Mouse (Mus musculus): ENCODE data around the gene Pik3r5. TPM values are rescaled to one million over a fixed set of nuclear protein-coding genes. Genes with fewer than 3 reads are reported as not detected.
A peak's percentile ranks its signal among the peaks of the same experiment; 100 is the strongest.

The Pik3r5 gene
- polyA plus RNA-seq, 1 experiment from 2014 or later: 0.90 TPM

- 82% methylated on average over 4 of the region's 4 CpGs for WGBS
- H3K9me3 ChIP-seq (replicated peaks): no peaks in the 10 kb centered on the region
- H3K4me3 ChIP-seq: no peak overlapping the region
- no peaks in the 10 kb centered on the region for H3K36me3 ChIP-seq
- H3K4me1 ChIP-seq: peaks cover 6% of the 10 kb centered on the region; the same call in 1 of the 2 replicates
- H3K27me3 ChIP-seq (ENCODE audit: low read depth, poor library complexity, severe bottlenecking): peaks cover 10% of the 10 kb centered on the region; the same call in 1 of the 2 replicates
- DNase-seq (ENCODE audit: low spot score): no peak
- no peak overlapping the region for H3K27ac ChIP-seq (replicated peaks)
Measured at GRCm38 (mm10) chr11:68526441-68526840, 94.5 kb downstream of the Pik3r5 start.

- DNase-seq (ENCODE audit: low spot score): peak; percentile 30
- Histone ChIP-seq H3K27me3 (ENCODE audit: low read depth, poor library complexity, severe bottlenecking) (peaks cover 10% of the 10 kb centered on the region; the same call in 1 of the 2 replicates), H3K36me3 (no peaks in the 10 kb centered on the region), H3K4me3 (no peak overlapping the region), H3K27ac (replicated peaks) (no peak overlapping the region), H3K9me3 (replicated peaks) (no peaks in the 10 kb centered on the region), H3K4me1 (peaks cover 4% of the 10 kb centered on the region; the same call in 1 of the 2 replicates)
- 30% methylated on average over 16 of the region's 16 CpGs for WGBS
Measured at GRCm38 (mm10) chr11:68531066-68531806, 99.3 kb downstream of the Pik3r5 start.

GRCm38 (mm10) chr11:68531941-68532535 lies 100.1 kb downstream of the Pik3r5 start:
- Histone ChIP-seq H3K4me1 (peaks cover 8% of the 10 kb centered on the region; the same call in 1 of the 2 replicates), H3K9me3 (replicated peaks) (no peaks in the 10 kb centered on the region), H3K36me3 (no peaks in the 10 kb centered on the region), H3K27ac (replicated peaks) (no peak overlapping the region), H3K27me3 (ENCODE audit: low read depth, poor library complexity, severe bottlenecking) (peaks cover 10% of the 10 kb centered on the region; the same call in 1 of the 2 replicates), H3K4me3 (no peak overlapping the region)
- WGBS: 82% methylated on average over 11 of the region's 11 CpGs
- DNase-seq (ENCODE audit: low spot score): no peak

DNA sequence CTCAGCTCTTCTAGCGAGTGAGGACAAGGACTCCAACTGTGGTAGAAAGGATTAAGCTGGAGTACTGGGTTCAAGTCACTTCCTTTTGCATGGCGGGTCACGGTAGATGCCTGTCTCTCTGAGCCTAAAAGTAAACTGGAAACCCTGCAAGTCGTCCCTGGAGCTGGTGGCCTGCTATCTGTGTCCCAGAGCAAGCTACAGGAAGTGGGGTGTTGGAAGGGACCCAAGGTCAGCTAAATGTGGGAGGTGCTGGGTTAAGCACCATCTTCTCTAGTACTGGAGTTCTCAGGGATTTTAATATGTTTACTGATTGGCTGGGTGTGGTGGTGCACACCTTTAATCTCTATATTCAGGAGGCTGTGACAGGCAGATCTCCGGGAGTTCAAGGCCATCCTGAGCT lies 100.9 kb downstream of the Pik3r5 start:
- DNase-seq (ENCODE audit: low spot score): no peak
- H3K4me3 ChIP-seq: no peak overlapping the region
- 80% methylated on average over 5 of the region's 5 CpGs for WGBS
- H3K27me3 ChIP-seq (ENCODE audit: low read depth, poor library complexity, severe bottlenecking): peaks cover 10% of the 10 kb centered on the region; the same call in 1 of the 2 replicates
- H3K4me1 ChIP-seq: peaks cover 8% of the 10 kb centered on the region; the same call in 1 of the 2 replicates
- no peaks in the 10 kb centered on the region for H3K36me3 ChIP-seq
- H3K9me3 ChIP-seq (replicated peaks): no peaks in the 10 kb centered on the region
- no peak overlapping the region for H3K27ac ChIP-seq (replicated peaks)

DNA sequence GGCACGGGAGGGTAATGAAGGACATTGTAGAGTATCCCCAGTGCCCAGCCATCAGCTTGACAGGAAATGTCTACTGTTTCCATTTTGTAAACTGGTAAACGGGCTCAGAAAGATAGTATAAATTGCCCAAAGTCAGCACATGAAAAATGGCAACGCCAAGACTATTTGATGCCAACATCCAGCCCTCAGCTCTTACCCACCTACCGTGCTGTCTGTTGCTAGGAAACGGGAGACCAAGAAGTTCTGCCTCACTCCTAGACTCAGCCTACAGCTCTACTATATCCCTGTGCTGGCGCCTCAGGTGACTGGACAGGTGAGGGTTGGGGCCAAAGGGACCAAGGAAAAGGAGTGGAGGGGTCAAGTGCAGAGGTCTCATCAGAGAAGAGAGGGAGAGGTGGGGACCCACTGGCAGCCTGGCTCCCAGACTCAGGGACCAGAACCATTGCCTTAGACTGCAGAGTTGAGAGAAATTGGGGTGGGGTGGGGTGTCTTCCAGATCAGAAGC lies 102.1 kb downstream of the Pik3r5 start:
- no peak for DNase-seq (ENCODE audit: low spot score)
- H3K4me1 ChIP-seq: peaks cover 9% of the 10 kb centered on the region; the same call in 1 of the 2 replicates
- H3K27me3 ChIP-seq (ENCODE audit: low read depth, poor library complexity, severe bottlenecking): peaks cover 10% of the 10 kb centered on the region; the same call in 1 of the 2 replicates
- WGBS: 89% methylated on average over 6 of the region's 6 CpGs
- H3K4me3 ChIP-seq: no peak overlapping the region
- no peak overlapping the region for H3K27ac ChIP-seq (replicated peaks)
- no peaks in the 10 kb centered on the region for H3K36me3 ChIP-seq
- H3K9me3 ChIP-seq (replicated peaks): no peaks in the 10 kb centered on the region

- Histone ChIP-seq H3K27me3 (ENCODE audit: low read depth, poor library complexity, severe bottlenecking) (0 out of 2 replicates have a peak, but pooled peaks cover 5% of the 10 kb centered on the region), H3K4me1 (peaks cover 14% of the 10 kb centered on the region; the same call in 1 of the 2 replicates), H3K4me3 (no peak overlapping the region), H3K27ac (replicated peaks) (no peak overlapping the region), H3K9me3 (replicated peaks) (no peaks in the 10 kb centered on the region), H3K36me3 (no peaks in the 10 kb centered on the region)
- no peak for DNase-seq (ENCODE audit: low spot score)
- WGBS: 75% methylated on average over 4 of the region's 4 CpGs
Measured at GRCm38 (mm10) chr11:68536026-68536425, 104.1 kb downstream of the Pik3r5 start.

DNA sequence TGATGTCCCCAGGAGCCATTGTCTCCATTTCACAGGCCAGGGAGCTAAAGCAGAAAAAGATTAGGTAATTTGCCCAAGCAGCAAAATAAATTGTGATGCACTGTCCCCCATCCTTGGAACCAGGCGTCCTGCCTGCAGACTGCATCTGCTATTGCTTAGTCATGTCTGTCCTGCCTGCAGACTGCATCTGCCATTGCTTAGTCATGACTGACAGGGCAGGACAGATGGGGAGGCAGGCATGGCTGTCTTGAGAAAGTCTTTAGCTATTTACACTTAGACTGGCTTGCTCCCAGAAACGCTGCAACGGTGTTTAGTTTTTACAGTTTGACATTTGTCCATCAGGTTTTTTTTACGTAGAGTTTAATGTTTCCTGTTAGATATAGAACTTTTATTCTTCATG lies 104.5 kb downstream of the Pik3r5 start:
- Histone ChIP-seq H3K27ac (replicated peaks) (peak overlapping the region; percentile 17; the same call in 1 of the 2 replicates), H3K4me3 (no peak overlapping the region), H3K27me3 (ENCODE audit: low read depth, poor library complexity, severe bottlenecking) (0 out of 2 replicates have a peak, but pooled peaks cover under 1% of the 10 kb centered on the region), H3K36me3 (no peaks in the 10 kb centered on the region), H3K9me3 (replicated peaks) (no peaks in the 10 kb centered on the region), H3K4me1 (peaks cover 10% of the 10 kb centered on the region; the same call in 1 of the 2 replicates)
- WGBS: 66% methylated on average over 4 of the region's 4 CpGs
- peak; percentile 40 for DNase-seq (ENCODE audit: low spot score)

DNA sequence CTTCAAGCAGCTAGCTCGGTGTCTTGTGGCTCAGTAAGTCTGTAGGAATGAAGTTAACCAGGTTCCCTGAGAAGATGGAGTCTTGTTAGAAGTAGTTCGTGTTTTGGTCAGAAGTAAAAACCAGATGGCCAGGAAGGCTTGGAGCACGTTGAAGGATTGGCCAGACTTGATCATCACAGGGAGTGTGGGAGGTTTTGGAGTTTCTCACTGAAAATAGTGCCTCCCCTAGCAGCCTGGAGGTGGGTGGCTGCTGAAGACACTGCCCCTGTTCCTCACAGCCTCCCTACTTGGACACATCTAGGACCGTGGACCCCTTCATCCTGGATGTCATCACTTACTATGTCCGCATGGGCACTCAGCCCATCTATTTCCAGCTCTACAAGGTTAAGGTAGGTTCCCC lies 107.7 kb downstream of the Pik3r5 start:
- H3K4me3 ChIP-seq: no peak overlapping the region
- DNase-seq (ENCODE audit: low spot score): no peak
- H3K9me3 ChIP-seq (replicated peaks): no peaks in the 10 kb centered on the region
- H3K4me1 ChIP-seq: peaks cover 12% of the 10 kb centered on the region
- peaks cover 10% of the 10 kb centered on the region; the same call in 1 of the 2 replicates for H3K27me3 ChIP-seq (ENCODE audit: low read depth, poor library complexity, severe bottlenecking)
- H3K36me3 ChIP-seq: no peaks in the 10 kb centered on the region
- no peak overlapping the region for H3K27ac ChIP-seq (replicated peaks)
- 63% methylated on average over 5 of the region's 5 CpGs for WGBS

DNA sequence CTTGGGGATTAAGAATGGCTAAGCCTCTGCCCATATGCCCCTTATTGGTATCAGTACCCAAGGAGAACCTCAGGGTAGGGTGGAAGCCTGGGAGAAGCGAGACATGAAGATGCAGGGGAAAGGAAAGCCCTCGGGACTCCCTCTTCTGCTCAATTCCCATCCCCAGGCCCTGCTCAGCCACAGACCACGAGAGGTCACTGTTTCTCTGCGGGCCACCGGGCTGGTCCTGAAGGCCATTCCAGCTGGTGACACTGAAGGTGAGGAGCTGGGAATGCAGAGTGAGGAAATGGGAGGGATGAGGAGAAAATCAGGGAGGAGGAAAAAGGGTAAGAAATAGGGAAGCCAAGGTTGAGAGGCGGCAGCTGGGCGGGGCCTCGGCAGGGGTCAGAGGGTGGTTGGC lies 112.6 kb downstream of the Pik3r5 start:
- H3K9me3 ChIP-seq (replicated peaks): no peaks in the 10 kb centered on the region
- peak; percentile 36 for DNase-seq (ENCODE audit: low spot score)
- 8% methylated on average over 8 of the region's 8 CpGs for WGBS
- H3K27ac ChIP-seq (replicated peaks): no peak overlapping the region
- peaks cover 8% of the 10 kb centered on the region for H3K4me1 ChIP-seq
- H3K36me3 ChIP-seq: no peaks in the 10 kb centered on the region
- peaks cover 10% of the 10 kb centered on the region; the same call in 1 of the 2 replicates for H3K27me3 ChIP-seq (ENCODE audit: low read depth, poor library complexity, severe bottlenecking)
- H3K4me3 ChIP-seq: no peak overlapping the region

DNA sequence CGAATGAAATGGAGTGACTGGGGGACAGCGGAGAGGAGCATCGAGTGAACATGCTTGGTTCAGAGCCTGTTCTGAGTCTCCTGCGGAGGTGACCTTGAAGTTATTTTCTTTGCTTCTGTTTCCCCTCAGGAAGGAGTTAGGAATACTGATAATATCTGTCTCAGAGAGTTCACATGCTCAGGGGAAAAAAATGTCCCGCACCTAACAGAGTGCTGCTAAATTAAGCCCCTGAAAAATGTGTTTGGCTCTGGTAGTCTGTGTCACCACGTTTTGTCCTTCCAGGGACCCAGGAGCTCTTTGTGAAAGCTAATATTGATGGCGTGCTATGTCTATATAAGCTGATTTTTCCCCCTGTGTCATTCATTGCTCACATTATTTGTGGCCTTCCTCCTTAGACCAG lies 113.3 kb downstream of the Pik3r5 start:
- 63% methylated on average over 7 of the region's 7 CpGs for WGBS
- DNase-seq (ENCODE audit: low spot score): no peak
- Histone ChIP-seq H3K9me3 (replicated peaks) (no peaks in the 10 kb centered on the region), H3K4me1 (peaks cover 8% of the 10 kb centered on the region), H3K36me3 (no peaks in the 10 kb centered on the region), H3K4me3 (no peak overlapping the region), H3K27me3 (ENCODE audit: low read depth, poor library complexity, severe bottlenecking) (peaks cover 10% of the 10 kb centered on the region; the same call in 1 of the 2 replicates), H3K27ac (replicated peaks) (no peak overlapping the region)

DNA sequence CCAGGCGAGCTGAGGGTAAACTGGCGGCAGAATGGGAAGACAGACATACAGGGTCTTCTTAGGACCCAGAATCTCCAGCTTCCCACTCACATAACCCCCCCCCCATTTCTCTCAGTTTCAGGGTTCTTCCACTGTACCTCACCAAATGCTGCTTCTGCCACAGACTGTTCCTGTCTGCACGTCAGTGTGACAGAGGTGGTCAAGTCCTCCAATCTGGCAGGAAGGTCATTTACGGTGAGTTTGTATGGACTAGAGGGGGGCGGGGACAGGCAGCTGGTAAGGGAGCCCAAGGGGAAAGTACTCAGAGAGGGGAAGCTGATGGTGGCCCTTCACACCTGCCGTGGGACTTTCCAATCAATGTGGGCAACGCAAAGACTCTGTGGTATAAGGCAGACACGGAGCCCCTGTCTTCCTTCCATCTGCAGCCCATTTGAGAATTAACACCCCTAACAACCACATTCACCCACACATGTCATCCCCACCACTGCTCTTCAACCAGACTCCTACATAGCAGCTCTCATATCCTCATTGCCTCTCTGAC lies 113.8 kb downstream of the Pik3r5 start:
- Histone ChIP-seq H3K4me1 (peaks cover 8% of the 10 kb centered on the region), H3K27ac (replicated peaks) (no peak overlapping the region), H3K36me3 (no peaks in the 10 kb centered on the region), H3K27me3 (ENCODE audit: low read depth, poor library complexity, severe bottlenecking) (peaks cover 10% of the 10 kb centered on the region; the same call in 1 of the 2 replicates), H3K4me3 (no peak overlapping the region), H3K9me3 (replicated peaks) (no peaks in the 10 kb centered on the region)
- 81% methylated on average over 8 of the region's 8 CpGs for WGBS
- DNase-seq (ENCODE audit: low spot score): no peak
